Mouse (Mus musculus) heart, adult 2 months (tissue): ENCODE measurements around the gene Cacna1d.

Experiments
- CTCF ChIP-seq: fragments of 200-600 bp; IDR thresholded peaks from 2 replicates; pipeline ENCODE4 v1.8.1; 2022; ENCODE audit warnings: antibody characterized with exemption, mild to moderate bottlenecking, moderate library complexity
- EP300 ChIP-seq: fragments of 200-500 bp; IDR thresholded peaks from 2 replicates; pipeline ENCODE4 v1.6.1; 2011; ENCODE audit warnings: low read depth, low read length, control low read depth; ENCODE audit not compliant: insufficient read depth
- POLR2A ChIP-seq: fragments of 200-500 bp; IDR thresholded peaks from 2 replicates; pipeline ENCODE4 v1.6.1; 2011; ENCODE audit warnings: mild to moderate bottlenecking, low read depth, low read length, control low read depth; ENCODE audit not compliant: insufficient read depth

DNA sequence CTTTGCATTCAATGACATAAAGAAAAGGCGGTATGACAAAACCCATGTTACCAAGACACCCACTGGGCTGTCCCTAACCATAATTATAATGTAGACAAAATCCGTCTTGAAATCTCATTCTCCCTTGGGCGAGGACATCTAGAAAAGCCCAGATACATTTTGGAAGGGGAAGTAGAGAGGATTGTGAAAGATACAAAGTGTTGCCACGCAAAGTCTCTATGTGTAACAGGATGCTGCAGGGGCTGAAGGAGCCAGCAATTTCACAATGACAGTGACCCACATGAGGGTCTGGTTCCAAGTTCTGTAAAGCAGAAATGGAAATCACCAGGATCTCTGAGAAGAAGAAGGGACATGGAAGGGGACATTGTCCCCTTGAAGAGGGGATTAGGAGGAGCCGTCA lies 55.9 kb downstream of the Cacna1d start:
- TF ChIP-seq CTCF (no peak), EP300 (no peak), POLR2A (no peak)
